Mouse (Mus musculus) heart, embryonic 16.5 days (tissue): ENCODE results near the gene Pigf. TPM values are rescaled to one million over a fixed set of nuclear protein-coding genes. Genes with fewer than 3 reads are reported as not detected.
A peak's percentile ranks its signal among the peaks of the same experiment; 100 is the strongest.

Source experiments
- ATAC-seq: fragments of 200-750 bp; cut with Nextera tagmentation; replicated peaks from 2 replicates; pipeline ENCODE4 v1.8.0; 2017; ENCODE audit warnings: moderate number of reproducible peaks; ENCODE audit not compliant: insufficient read depth, low FRiP score; ENCODE audit errors: extremely low read depth
- H3K27ac ChIP-seq: fragments of 300-500 bp; sonication (generic); 2 replicates; pipeline ENCODE4 v1.5.1; 2014; ENCODE audit warnings: mild to moderate bottlenecking, low read length, control low read depth, moderate library complexity
- H3K27me3 ChIP-seq: fragments of 300-500 bp; sonication (generic); 2 replicates; pipeline ENCODE4 v1.6.1; 2014; ENCODE audit warnings: low read length, mixed read lengths; ENCODE audit not compliant: control insufficient read depth, insufficient read depth
- H3K36me3 ChIP-seq: fragments of 300-500 bp; sonication (generic); 2 replicates; pipeline ENCODE4 v1.6.1; 2014; ENCODE audit not compliant: control insufficient read depth, insufficient read depth
- H3K4me1 ChIP-seq: fragments of 300-500 bp; sonication (generic); 2 replicates; pipeline ENCODE4 v1.6.1; 2014; ENCODE audit warnings: low read length, mixed read lengths; ENCODE audit not compliant: control insufficient read depth, insufficient read depth
- H3K4me2 ChIP-seq: fragments of 300-500 bp; sonication (generic); 2 replicates; pipeline ENCODE4 v1.6.1; 2014; ENCODE audit warnings: low read depth, mild to moderate bottlenecking, control low read depth, low read length
- H3K4me3 ChIP-seq: fragments of 300-500 bp; sonication (generic); 2 replicates; pipeline ENCODE4 v1.5.1; 2014; ENCODE audit warnings: mild to moderate bottlenecking, control low read depth, low read length
- H3K9ac ChIP-seq: fragments of 300-500 bp; sonication (generic); 2 replicates; pipeline ENCODE4 v1.6.1; 2014; ENCODE audit warnings: low read length, control low read depth
- H3K9me3 ChIP-seq: fragments of 300-500 bp; sonication (generic); replicated peaks from 2 replicates; pipeline ENCODE4 v1.6.1; 2016; ENCODE audit warnings: low read length; ENCODE audit not compliant: control insufficient read depth
- WGBS: fragments of 180-500 bp; shearing (Covaris S2); extraction: QIAGEN DNeasy Blood & Tissue Kit; methylation state at CpG from one replicate; pipeline ENCODE4 v1.1.7; 2014; 5-methylcytosine and 5-hydroxymethylcytosine counted together
- polyA plus RNA-seq: library from polyadenylated mRNA; unstranded; fragments of >200 nt; fragmentation: Nextera tagmentation; extraction: Ambion mirVana; gene quantifications from 2 replicates; pipeline ENCODE4 v1.2.1, GENCODE M21; 2015

The Pigf gene
- polyA plus RNA-seq, 1 experiment from 2014 or later, result 14.2 TPM

DNA sequence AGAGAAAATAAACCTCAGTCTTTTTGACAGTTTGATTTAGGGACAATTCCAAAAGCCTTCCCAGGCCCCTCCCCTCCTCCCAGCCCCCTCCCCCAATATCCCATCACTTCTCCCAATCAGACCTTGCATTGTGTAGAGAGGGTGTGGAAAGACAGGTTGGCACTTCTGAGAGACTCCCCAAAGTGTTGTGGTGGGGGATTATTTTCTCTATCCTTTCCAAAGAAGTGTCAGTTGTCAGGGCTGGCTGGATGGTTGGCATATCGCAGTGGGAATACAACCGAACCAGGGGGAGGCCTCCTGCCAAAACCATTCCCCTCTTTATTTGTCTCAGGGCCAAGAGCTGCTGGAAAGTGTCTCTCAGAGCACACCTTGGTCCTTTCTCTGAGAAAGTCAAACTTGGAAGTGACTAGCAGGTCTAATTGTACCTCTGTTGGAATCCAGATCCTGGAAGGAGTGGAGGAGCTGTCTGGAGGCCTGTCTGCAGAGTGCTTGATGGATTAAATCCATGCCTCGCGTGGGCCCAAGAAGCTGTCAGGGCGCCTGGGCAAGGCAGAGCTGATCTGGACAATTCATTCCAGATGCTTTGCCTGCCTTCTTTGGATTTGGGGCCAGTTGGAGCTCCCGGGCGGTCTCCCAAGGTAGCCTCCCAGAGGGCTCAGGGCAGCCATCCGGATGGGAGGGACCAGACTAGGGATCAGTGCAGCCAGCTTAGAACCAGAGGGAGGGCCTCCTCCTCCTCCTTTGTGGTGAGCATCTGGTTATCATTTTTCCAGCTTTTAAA is 32.5 kb upstream of the Pigf start:
- Histone ChIP-seq H3K9ac (no peak overlapping the region), H3K9me3 (no peaks in the 10 kb centered on the region), H3K4me2 (no peak overlapping the region), H3K4me1 (peaks cover 21% of the 10 kb centered on the region), H3K27ac (no peak overlapping the region; the same call in 1 of the 2 replicates), H3K36me3 (no peaks in the 10 kb centered on the region), H3K4me3 (no peak overlapping the region), H3K27me3 (no peaks in the 10 kb centered on the region)
- ATAC-seq, result no peak; the same call in 1 of the 2 replicates
- WGBS, result 59% methylated on average over 8 of the region's 8 CpGs

- 89% methylated on average over 7 of the region's 7 CpGs for WGBS
- no peak overlapping the region for H3K27ac ChIP-seq
- no peak for ATAC-seq
These were observed 31.6 kb upstream of the Pigf start for GRCm38 (mm10) chr17:87056761-87057160.

GRCm38 (mm10) chr17:87055663-87056062 is 30.5 kb upstream of the Pigf start:
- peak overlapping the region; percentile 67 for H3K27ac ChIP-seq
- 53% methylated on average over 1 of the region's 1 CpGs for WGBS

More at GRCm38 (mm10) chr17:87056761-87057160, 31.6 kb upstream of the Pigf start:
- no peaks in the 10 kb centered on the region for H3K36me3 ChIP-seq
- H3K4me3 ChIP-seq, result no peak overlapping the region
- no peak overlapping the region for H3K9ac ChIP-seq
- H3K9me3 ChIP-seq, result no peaks in the 10 kb centered on the region
- H3K4me1 ChIP-seq, result peaks cover 21% of the 10 kb centered on the region
- H3K4me2 ChIP-seq, result no peak overlapping the region
- H3K27me3 ChIP-seq, result no peaks in the 10 kb centered on the region

GRCm38 (mm10) chr17:87055051-87055459 is 29.8 kb upstream of the Pigf start:
- H3K4me3 ChIP-seq, result no peak overlapping the region
- peak overlapping the region; percentile 67 for H3K27ac ChIP-seq
- H3K4me1 ChIP-seq, result peaks cover 21% of the 10 kb centered on the region
- WGBS, result 23% methylated on average over 5 of the region's 5 CpGs
- H3K27me3 ChIP-seq, result no peaks in the 10 kb centered on the region
- H3K9me3 ChIP-seq, result no peaks in the 10 kb centered on the region
- H3K4me2 ChIP-seq, result no peak overlapping the region
- peak overlapping the region; percentile 5 for H3K9ac ChIP-seq
- no peaks in the 10 kb centered on the region for H3K36me3 ChIP-seq
- no peak; the same call in 1 of the 2 replicates for ATAC-seq

More at GRCm38 (mm10) chr17:87055663-87056062, 30.5 kb upstream of the Pigf start:
- Histone ChIP-seq H3K27me3 (no peaks in the 10 kb centered on the region), H3K36me3 (no peaks in the 10 kb centered on the region), H3K4me2 (peak overlapping the region; percentile 4; the same call in 1 of the 2 replicates), H3K9me3 (no peaks in the 10 kb centered on the region), H3K4me3 (no peak overlapping the region), H3K4me1 (peaks cover 21% of the 10 kb centered on the region), H3K9ac (no peak overlapping the region; the same call in 1 of the 2 replicates)
- 0 out of 2 replicates have a peak, but pooled peaks have one; percentile 54 for ATAC-seq

DNA sequence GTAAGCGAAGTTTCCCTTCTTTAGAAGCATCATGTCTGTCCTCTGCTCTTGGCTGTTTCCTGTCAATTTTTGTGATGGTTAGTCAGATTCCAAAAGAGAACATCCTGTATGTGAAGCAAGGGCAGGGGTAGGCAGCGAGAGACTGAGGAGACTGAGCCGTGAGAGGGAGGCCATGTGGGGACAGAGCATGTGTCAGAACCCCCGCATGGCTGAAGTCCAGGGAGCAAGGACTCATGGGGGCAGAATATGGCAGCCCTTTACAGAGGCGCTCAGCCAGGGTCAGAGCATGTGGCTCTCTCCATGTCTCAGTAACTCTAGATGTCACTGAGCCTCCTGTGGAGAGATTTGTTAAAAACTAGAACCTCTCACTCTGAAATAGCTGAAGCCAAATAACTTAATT is 28.7 kb upstream of the Pigf start:
- Histone ChIP-seq H3K27ac (no peak overlapping the region), H3K4me1 (peaks cover 21% of the 10 kb centered on the region), H3K9me3 (no peaks in the 10 kb centered on the region), H3K36me3 (no peaks in the 10 kb centered on the region), H3K9ac (no peak overlapping the region), H3K27me3 (no peaks in the 10 kb centered on the region), H3K4me3 (no peak overlapping the region), H3K4me2 (no peak overlapping the region)
- ATAC-seq, result no peak
- WGBS, result 72% methylated on average over 5 of the region's 5 CpGs

DNA sequence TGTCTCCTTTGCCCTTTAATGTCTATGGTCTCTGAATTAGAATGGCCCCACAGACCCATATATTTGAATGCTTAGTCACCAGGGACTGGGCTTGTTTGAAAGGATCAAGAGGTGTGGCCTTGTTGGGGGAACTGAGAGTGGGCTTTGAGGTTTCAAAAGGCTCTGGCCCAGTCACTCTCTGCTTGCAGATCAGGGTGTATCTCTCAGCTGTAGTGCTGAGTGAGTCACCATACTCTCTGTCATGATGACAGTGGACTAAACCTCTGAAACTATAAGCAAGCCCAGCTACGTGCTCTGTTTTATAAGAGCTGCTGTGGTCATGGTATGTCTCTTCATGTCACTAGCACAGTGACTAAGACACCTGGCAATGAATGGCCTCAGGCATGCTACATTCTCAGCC is 27.2 kb upstream of the Pigf start:
- no peak for ATAC-seq
- Histone ChIP-seq H3K4me3 (no peak overlapping the region), H3K27ac (no peak overlapping the region), H3K27me3 (no peaks in the 10 kb centered on the region), H3K9ac (no peak overlapping the region), H3K9me3 (no peaks in the 10 kb centered on the region), H3K36me3 (no peaks in the 10 kb centered on the region), H3K4me2 (no peak overlapping the region), H3K4me1 (peaks cover 18% of the 10 kb centered on the region)
- 76% methylated on average over 1 of the region's 1 CpGs for WGBS

DNA sequence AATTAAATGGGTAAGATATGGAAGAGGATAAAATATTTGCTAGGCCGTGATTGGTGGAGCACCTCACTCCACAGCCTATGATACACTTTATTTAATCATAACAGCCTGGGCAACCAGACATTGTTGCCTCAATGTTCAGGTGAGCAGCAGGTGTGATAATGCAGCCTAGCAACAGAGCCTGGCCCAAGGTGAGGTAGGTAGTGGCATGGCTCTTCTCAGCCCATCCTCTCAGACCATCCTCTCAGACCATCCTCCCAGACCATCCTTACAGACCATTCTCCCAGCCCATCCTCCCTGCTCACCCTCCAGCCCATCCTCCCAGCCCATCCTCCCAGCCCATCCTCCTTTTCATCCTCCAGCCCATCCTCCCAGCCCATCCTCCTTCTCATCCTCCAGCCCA is 26.4 kb upstream of the Pigf start:
- H3K9me3 ChIP-seq, result no peaks in the 10 kb centered on the region
- no peaks in the 10 kb centered on the region for H3K36me3 ChIP-seq
- no peak overlapping the region for H3K9ac ChIP-seq
- H3K4me3 ChIP-seq, result no peak overlapping the region
- no peaks in the 10 kb centered on the region for H3K27me3 ChIP-seq
- peaks cover 17% of the 10 kb centered on the region for H3K4me1 ChIP-seq
- ATAC-seq, result no peak
- no peak overlapping the region for H3K4me2 ChIP-seq
- 89% methylated on average over 1 of the region's 1 CpGs for WGBS
- no peak overlapping the region for H3K27ac ChIP-seq

DNA sequence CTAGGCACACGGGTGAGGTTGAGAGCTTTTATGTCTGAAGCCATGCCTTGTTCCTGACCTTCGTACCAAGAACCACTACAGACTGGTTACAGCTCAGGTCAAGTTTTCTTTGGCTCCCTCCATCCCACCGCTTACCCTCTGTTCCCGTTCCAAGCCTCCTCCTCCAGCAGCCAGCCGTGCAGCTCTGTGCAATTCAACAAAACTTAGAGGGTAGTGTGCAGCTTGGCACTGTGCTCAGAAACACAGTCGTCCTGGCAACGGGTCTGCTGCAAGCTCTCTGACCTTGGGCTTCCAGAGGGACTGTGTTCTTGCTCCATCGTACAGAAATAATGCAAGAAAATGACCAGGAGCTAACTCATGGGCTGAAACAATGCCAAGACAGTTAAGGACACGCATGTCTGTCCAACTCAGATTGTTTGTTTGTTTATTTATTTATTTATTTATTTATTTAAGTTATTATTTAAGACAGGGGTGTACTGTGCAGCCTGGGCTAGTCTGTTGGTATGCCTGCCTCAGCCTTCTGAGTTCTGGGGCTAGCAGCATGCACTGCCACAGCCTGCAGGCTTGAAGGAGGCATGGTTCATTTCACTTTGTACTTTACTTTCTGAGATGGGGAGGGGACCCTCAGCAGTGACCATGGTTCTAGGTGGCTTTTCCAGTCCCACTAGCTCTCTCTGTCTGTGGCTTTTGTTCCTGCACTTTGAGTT is 25.4 kb upstream of the Pigf start:
- Histone ChIP-seq H3K9ac (no peak overlapping the region), H3K4me2 (no peak overlapping the region), H3K9me3 (no peaks in the 10 kb centered on the region), H3K4me1 (peaks cover 12% of the 10 kb centered on the region), H3K27ac (no peak overlapping the region), H3K27me3 (no peaks in the 10 kb centered on the region), H3K4me3 (no peak overlapping the region), H3K36me3 (no peaks in the 10 kb centered on the region)
- 50% methylated on average over 9 of the region's 9 CpGs for WGBS
- peak; percentile 30; the same call in 1 of the 2 replicates for ATAC-seq

GRCm38 (mm10) chr17:87049696-87050095 is 24.5 kb upstream of the Pigf start:
- WGBS, result 61% methylated on average over 5 of the region's 5 CpGs
- Histone ChIP-seq H3K4me1 (peaks cover 3% of the 10 kb centered on the region; the same call in 1 of the 2 replicates), H3K36me3 (no peaks in the 10 kb centered on the region), H3K4me3 (no peak overlapping the region), H3K9me3 (no peaks in the 10 kb centered on the region), H3K27ac (no peak overlapping the region), H3K9ac (no peak overlapping the region), H3K27me3 (0 out of 2 replicates have a peak, but pooled peaks cover 2% of the 10 kb centered on the region), H3K4me2 (no peak overlapping the region)
- ATAC-seq, result no peak
